Mouse (Mus musculus) left cerebral cortex, postnatal 25 days (tissue): ENCODE results near the gene Borcs6. TPM values are rescaled to one million over a fixed set of nuclear protein-coding genes. Genes with fewer than 3 reads are reported as not detected.

Experiments used
- DNase-seq, 2 experiments: peaks; one replicate each; pipeline ENCODE4 v3.0.0; 2022; ENCODE audit warnings: low spot score in 2 of 2, mixed read lengths in 1 of 2
- intact Hi-C: fragments of 180-260 bp; cut with DNase I; formaldehyde crosslinking; loops from one replicate; pipeline ENCODE4 v1.15.1; 2025
- total RNA-seq, 2 experiments: library from RNA; stranded (reverse); gene quantifications; 2 replicates each; pipeline ENCODE4 v1.2.3; 2021

Borcs6 gene
- total RNA-seq, 2 experiments from 2014 or later, result 29.1 to 29.5 TPM

DNA sequence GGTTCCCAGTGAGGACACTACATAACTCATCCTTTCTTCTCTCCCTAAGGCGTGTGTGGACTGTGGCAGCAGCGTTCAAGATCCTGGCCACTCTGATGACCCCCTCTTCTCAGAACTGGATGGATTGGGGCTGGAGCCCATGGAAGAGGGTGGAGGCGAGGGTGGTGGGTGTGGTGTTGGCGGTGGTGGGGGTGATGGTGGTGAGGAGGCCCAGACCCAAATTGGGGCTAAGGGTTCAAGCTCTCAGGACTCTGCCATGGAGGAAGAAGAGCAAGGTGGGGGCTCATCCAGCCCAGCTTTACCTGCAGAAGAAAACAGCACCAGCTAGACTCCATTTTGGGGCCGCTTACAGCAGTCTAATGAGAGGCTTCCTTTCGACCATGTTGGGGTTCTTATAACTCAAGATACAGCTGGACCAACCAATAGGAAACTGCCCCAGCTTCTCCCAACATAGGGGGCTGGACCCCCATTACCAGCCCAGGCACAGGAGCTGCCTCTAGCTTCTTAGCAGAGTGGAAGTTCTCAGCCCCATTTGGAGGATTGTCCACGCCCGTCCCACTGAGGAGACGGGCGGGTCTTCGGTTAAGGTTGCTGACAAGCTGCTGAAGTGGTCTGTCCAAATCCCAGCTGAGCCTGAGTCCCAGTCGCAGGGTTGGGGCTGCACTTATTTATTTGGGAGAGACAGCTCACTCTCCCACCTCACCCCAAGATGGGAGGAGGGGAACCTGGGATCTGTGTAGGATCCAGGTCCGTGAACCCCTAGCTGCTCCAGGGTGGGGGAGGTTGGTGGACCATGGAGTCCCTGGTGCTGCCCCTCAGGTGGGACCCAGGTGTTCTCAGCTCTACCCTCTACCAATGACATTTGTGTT is 49.7 kb downstream of the Borcs6 start:
- intact Hi-C loops, result no loop called here
- no peak for DNase-seq

DNA sequence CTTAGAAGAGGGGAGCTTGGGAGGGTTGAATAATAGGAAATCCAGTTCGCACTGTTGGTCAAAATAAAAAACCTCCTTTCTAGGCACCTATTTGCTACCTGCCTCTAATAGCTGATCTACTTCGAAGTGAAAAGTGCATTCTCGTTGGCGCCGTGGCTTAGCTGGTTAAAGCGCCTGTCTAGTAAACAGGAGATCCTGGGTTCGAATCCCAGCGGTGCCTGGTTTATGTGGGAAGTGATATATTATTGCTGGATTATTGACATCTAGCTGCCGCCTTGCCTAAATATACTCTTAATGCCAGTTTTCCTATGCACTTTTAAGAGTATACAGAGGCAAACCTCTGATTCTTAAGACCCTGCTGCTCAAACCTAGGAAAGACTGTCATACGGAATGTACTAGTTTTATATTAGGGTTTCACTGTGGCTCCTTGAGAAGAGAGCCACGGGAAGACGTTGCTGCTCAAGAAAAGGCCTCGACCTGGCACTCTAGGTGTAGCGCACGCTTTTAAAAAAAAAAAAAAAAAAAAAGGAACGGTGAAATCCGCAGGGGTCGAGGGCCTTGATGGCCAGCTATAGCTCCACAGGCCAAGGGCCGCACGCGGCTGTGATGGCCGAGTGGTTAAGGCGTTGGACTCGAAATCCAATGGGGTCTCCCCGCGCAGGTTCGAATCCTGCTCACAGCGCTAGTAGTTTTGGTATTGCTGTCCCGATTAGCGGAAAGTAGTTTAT is 51.0 kb downstream of the Borcs6 start:
- intact Hi-C loops, result no loop called here
- DNase-seq, result peak; percentile 88 to 89

Other genes with a start within 250 kb of the Borcs6 start
- 100 to 1,000 TPM; 102 to 121 TPM for gene Ndel1, start 187.9 kb upstream of the Borcs6 start, total RNA-seq
- gene Rnf222, start 171.2 kb upstream of the Borcs6 start, total RNA-seq, result not detected
- gene Rpl26, start 158.1 kb upstream of the Borcs6 start, total RNA-seq, result 100 to 1,000 TPM; 679 to 691 TPM
- gene Odf4, start 132.6 kb upstream of the Borcs6 start, total RNA-seq, result 1 to 10 TPM in 1 of 2 experiments, not detected in 1; 1.7 TPM
- gene Arhgef15, start 102.2 kb upstream of the Borcs6 start, total RNA-seq, result 10 to 100 TPM; 20.7 to 20.9 TPM
- 1 to 10 TPM; 5.4 to 5.9 TPM for gene Slc25a35, start 91.6 kb upstream of the Borcs6 start, total RNA-seq
- 10 to 100 TPM; 14.1 to 16.7 TPM for gene Rangrf, start 84.5 kb upstream of the Borcs6 start, total RNA-seq
- 10 to 100 TPM; 17.3 to 18.9 TPM for gene Pfas, start 51.3 kb upstream of the Borcs6 start, total RNA-seq
- gene Ctc1, start 43.8 kb upstream of the Borcs6 start, total RNA-seq, result 10 to 100 TPM; 35.1 to 35.8 TPM
- under 1 TPM; 0.73 to 0.99 TPM for gene Aurkb, start 14.1 kb upstream of the Borcs6 start, total RNA-seq
- 10 to 100 TPM; 16.9 to 18.2 TPM for gene Tmem107, start 11.1 kb downstream of the Borcs6 start, total RNA-seq
- gene Vamp2, start 28.8 kb downstream of the Borcs6 start, total RNA-seq, result 1,000 to 10,000 TPM; 1,099 to 1,151 TPM
- gene Per1, start 35.5 kb downstream of the Borcs6 start, total RNA-seq, result 100 to 1,000 TPM in 1 of 2 experiments, 10 to 100 TPM in 1; 98.9 to 108 TPM
- gene Hes7, start 60.7 kb downstream of the Borcs6 start, total RNA-seq, result under 1 TPM; 0.39 to 0.48 TPM
- 1 to 10 TPM in 1 of 2 experiments, under 1 TPM in 1; 0.44 to 1.1 TPM for gene 9130213A22Rik, start 62.9 kb downstream of the Borcs6 start, total RNA-seq
- gene Aloxe3, start 66.2 kb downstream of the Borcs6 start, total RNA-seq, result 1 to 10 TPM; 3.1 to 6.4 TPM
- gene Alox12b, start 97.3 kb downstream of the Borcs6 start, total RNA-seq, result 1 to 10 TPM; 3.1 to 6.6 TPM
- gene Alox8, start 138.1 kb downstream of the Borcs6 start, total RNA-seq, result 1 to 10 TPM; 3.6 to 5.1 TPM
- gene Gucy2e, start 177.3 kb downstream of the Borcs6 start, total RNA-seq, result under 1 TPM; 0.80 to 0.94 TPM